Mouse (Mus musculus): ENCODE measurements at regions not wholly inside any gene's neighbourhood (a gene's known extent, or its start where the extent isn't known, plus 50 kb on each side); places are given as distances from the start of the nearest gene placed in this dataset.

GRCm38 (mm10) chr8:18536059-18536458 lies 442.0 kb downstream of the Defb40 start:
- Histone ChIP-seq H3K9ac (ENCODE audit: low read depth, low read length) (no peak overlapping the region), H3K27me3 (ENCODE audit: control insufficient read depth, insufficient read depth, low read length) (no peaks in the 10 kb centered on the region), H3K27ac (ENCODE audit: low read depth, low read length) (no peak overlapping the region), H3K36me3 (ENCODE audit: control insufficient read depth, insufficient read depth, low read length) (no peaks in the 10 kb centered on the region), H3K9me3 (ENCODE audit: control insufficient read depth, low read length) (no peaks in the 10 kb centered on the region), H3K4me1 (replicated peaks; ENCODE audit: control insufficient read depth, insufficient read depth, low read length) (no peaks in the 10 kb centered on the region), H3K4me2 (replicated peaks; ENCODE audit: low read depth, low read length) (no peak overlapping the region), H3K4me3 (ENCODE audit: low read depth, low read length) (no peak overlapping the region)
- 84% methylated on average over 2 of the region's 2 CpGs for WGBS
- ATAC-seq (ENCODE audit: low FRiP score), result no peak
- DNase-seq (ENCODE audit: low spot score), result no peak

GRCm38 (mm10) chr8:18528120-18528519 lies 449.9 kb downstream of the Defb40 start:
- ATAC-seq (ENCODE audit: low FRiP score) (no peak), DNase-seq (ENCODE audit: low spot score) (no peak)
- Histone ChIP-seq H3K4me3 (ENCODE audit: low read depth, low read length) (no peak overlapping the region), H3K4me1 (replicated peaks; ENCODE audit: control insufficient read depth, insufficient read depth, low read length) (no peaks in the 10 kb centered on the region), H3K9me3 (ENCODE audit: control insufficient read depth, low read length) (no peaks in the 10 kb centered on the region), H3K4me2 (replicated peaks; ENCODE audit: low read depth, low read length) (no peak overlapping the region), H3K27me3 (ENCODE audit: control insufficient read depth, insufficient read depth, low read length) (no peaks in the 10 kb centered on the region), H3K27ac (ENCODE audit: low read depth, low read length) (no peak overlapping the region), H3K36me3 (ENCODE audit: control insufficient read depth, insufficient read depth, low read length) (no peaks in the 10 kb centered on the region), H3K9ac (ENCODE audit: low read depth, low read length) (no peak overlapping the region)
- WGBS, result 88% methylated on average over 6 of the region's 6 CpGs

DNA sequence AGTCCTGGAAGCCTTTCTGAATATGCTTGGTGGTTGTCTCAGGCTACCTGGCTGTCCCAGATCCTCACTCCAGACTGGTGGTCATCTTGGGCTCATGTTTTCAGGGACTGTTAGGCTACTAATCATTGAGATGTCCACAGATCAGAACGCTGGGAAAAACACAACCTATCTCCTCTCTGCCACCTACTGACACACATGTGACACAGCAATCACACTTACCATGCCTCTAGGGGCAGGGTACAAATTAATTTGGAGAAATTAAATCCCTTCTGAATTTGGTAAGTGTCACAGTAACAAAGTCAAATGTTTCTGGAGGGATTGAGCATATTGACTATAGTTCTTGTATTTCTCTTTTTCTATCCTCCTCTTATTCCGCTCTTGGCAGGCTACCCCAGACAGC lies 465.6 kb downstream of the Defb40 start:
- ATAC-seq (ENCODE audit: low FRiP score), result no peak

GRCm38 (mm10) chr8:18506158-18507022 lies 471.7 kb downstream of the Defb40 start:
- Histone ChIP-seq H3K4me3 (ENCODE audit: low read depth, low read length) (no peak overlapping the region), H3K27ac (ENCODE audit: low read depth, low read length) (no peak overlapping the region), H3K9ac (ENCODE audit: low read depth, low read length) (no peak overlapping the region), H3K4me1 (replicated peaks; ENCODE audit: control insufficient read depth, insufficient read depth, low read length) (no peaks in the 10 kb centered on the region), H3K27me3 (ENCODE audit: control insufficient read depth, insufficient read depth, low read length) (no peaks in the 10 kb centered on the region), H3K9me3 (ENCODE audit: control insufficient read depth, low read length) (no peaks in the 10 kb centered on the region), H3K4me2 (replicated peaks; ENCODE audit: low read depth, low read length) (no peak overlapping the region), H3K36me3 (ENCODE audit: control insufficient read depth, insufficient read depth, low read length) (no peaks in the 10 kb centered on the region)
- 85% methylated on average over 13 of the region's 13 CpGs for WGBS
- DNase-seq (ENCODE audit: low spot score) (peak; percentile 4), ATAC-seq (ENCODE audit: low FRiP score) (no peak)

More for the DNA sequence above, 465.6 kb downstream of the Defb40 start:
- H3K9ac ChIP-seq (ENCODE audit: low read depth, low read length), result no peak overlapping the region
- no peaks in the 10 kb centered on the region for H3K9me3 ChIP-seq (ENCODE audit: control insufficient read depth, low read length)
- no peak for DNase-seq (ENCODE audit: low spot score)
- H3K4me1 ChIP-seq (replicated peaks; ENCODE audit: control insufficient read depth, insufficient read depth, low read length), result no peaks in the 10 kb centered on the region
- H3K27ac ChIP-seq (ENCODE audit: low read depth, low read length), result no peak overlapping the region
- no peaks in the 10 kb centered on the region for H3K27me3 ChIP-seq (ENCODE audit: control insufficient read depth, insufficient read depth, low read length)
- WGBS, result 67% methylated on average over 2 of the region's 2 CpGs
- no peaks in the 10 kb centered on the region for H3K36me3 ChIP-seq (ENCODE audit: control insufficient read depth, insufficient read depth, low read length)
- H3K4me2 ChIP-seq (replicated peaks; ENCODE audit: low read depth, low read length), result no peak overlapping the region
- no peak overlapping the region for H3K4me3 ChIP-seq (ENCODE audit: low read depth, low read length)

- no peak for ATAC-seq (ENCODE audit: low FRiP score)
- no peak overlapping the region for H3K4me3 ChIP-seq (ENCODE audit: low read depth, low read length)
- no peaks in the 10 kb centered on the region for H3K36me3 ChIP-seq (ENCODE audit: control insufficient read depth, insufficient read depth, low read length)
- no peak overlapping the region for H3K27ac ChIP-seq (ENCODE audit: low read depth, low read length)
- WGBS, result 90% methylated on average over 5 of the region's 5 CpGs
- no peaks in the 10 kb centered on the region for H3K27me3 ChIP-seq (ENCODE audit: control insufficient read depth, insufficient read depth, low read length)
- no peaks in the 10 kb centered on the region for H3K9me3 ChIP-seq (ENCODE audit: control insufficient read depth, low read length)
- no peaks in the 10 kb centered on the region for H3K4me1 ChIP-seq (replicated peaks; ENCODE audit: control insufficient read depth, insufficient read depth, low read length)
- DNase-seq (ENCODE audit: low spot score), result no peak
- H3K4me2 ChIP-seq (replicated peaks; ENCODE audit: low read depth, low read length), result no peak overlapping the region
- H3K9ac ChIP-seq (ENCODE audit: low read depth, low read length), result no peak overlapping the region
Measured at GRCm38 (mm10) chr8:18490620-18491019, 487.4 kb downstream of the Defb40 start.

- DNase-seq (ENCODE audit: low spot score), result no peak
Measured at GRCm38 (mm10) chr8:18480081-18480480, 498.0 kb downstream of the Defb40 start.

GRCm38 (mm10) chr8:18478166-18478565 lies 499.9 kb downstream of the Defb40 start:
- H3K4me3 ChIP-seq (ENCODE audit: low read depth, low read length), result no peak overlapping the region
- H3K27me3 ChIP-seq (ENCODE audit: control insufficient read depth, insufficient read depth, low read length), result no peaks in the 10 kb centered on the region
- H3K9ac ChIP-seq (ENCODE audit: low read depth, low read length), result no peak overlapping the region
- H3K4me1 ChIP-seq (replicated peaks; ENCODE audit: control insufficient read depth, insufficient read depth, low read length), result no peaks in the 10 kb centered on the region
- DNase-seq (ENCODE audit: low spot score) (no peak), ATAC-seq (ENCODE audit: low FRiP score) (no peak)
- no peaks in the 10 kb centered on the region for H3K36me3 ChIP-seq (ENCODE audit: control insufficient read depth, insufficient read depth, low read length)
- no peak overlapping the region for H3K4me2 ChIP-seq (replicated peaks; ENCODE audit: low read depth, low read length)
- 89% methylated on average over 4 of the region's 4 CpGs for WGBS
- H3K9me3 ChIP-seq (ENCODE audit: control insufficient read depth, low read length), result no peaks in the 10 kb centered on the region
- H3K27ac ChIP-seq (ENCODE audit: low read depth, low read length), result no peak overlapping the region

More at GRCm38 (mm10) chr8:18480081-18480480, 498.0 kb downstream of the Defb40 start:
- H3K27ac ChIP-seq (ENCODE audit: low read depth, low read length), result no peak overlapping the region
- no peak for ATAC-seq (ENCODE audit: low FRiP score)
- H3K27me3 ChIP-seq (ENCODE audit: control insufficient read depth, insufficient read depth, low read length), result no peaks in the 10 kb centered on the region
- H3K9me3 ChIP-seq (ENCODE audit: control insufficient read depth, low read length), result no peaks in the 10 kb centered on the region
- H3K36me3 ChIP-seq (ENCODE audit: control insufficient read depth, insufficient read depth, low read length), result no peaks in the 10 kb centered on the region
- WGBS, result 85% methylated on average over 3 of the region's 3 CpGs
- H3K4me3 ChIP-seq (ENCODE audit: low read depth, low read length), result no peak overlapping the region
- H3K4me2 ChIP-seq (replicated peaks; ENCODE audit: low read depth, low read length), result no peak overlapping the region
- no peaks in the 10 kb centered on the region for H3K4me1 ChIP-seq (replicated peaks; ENCODE audit: control insufficient read depth, insufficient read depth, low read length)
- no peak overlapping the region for H3K9ac ChIP-seq (ENCODE audit: low read depth, low read length)

DNA sequence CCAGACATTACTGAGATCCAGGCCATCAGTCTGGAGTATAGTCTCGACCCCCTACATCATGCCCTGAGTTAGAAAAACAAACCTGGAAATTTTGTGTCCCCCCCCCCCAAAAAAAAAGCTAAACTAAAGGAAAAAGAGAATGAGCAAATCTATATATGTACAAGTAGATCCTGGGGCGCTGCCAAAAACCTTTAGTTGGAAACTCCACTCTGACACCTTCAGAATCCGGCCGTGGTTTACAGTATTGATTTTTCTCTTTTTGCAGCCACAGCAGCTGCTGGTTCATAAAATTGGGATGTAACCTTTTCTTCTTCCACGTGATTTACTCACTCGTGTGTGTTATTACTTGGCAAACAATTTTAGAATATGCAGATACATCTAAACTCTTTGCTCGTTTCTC lies 510.5 kb downstream of the Defb40 start:
- Histone ChIP-seq H3K4me1 (replicated peaks; ENCODE audit: control insufficient read depth, insufficient read depth, low read length) (no peaks in the 10 kb centered on the region), H3K9ac (ENCODE audit: low read depth, low read length) (no peak overlapping the region), H3K27me3 (ENCODE audit: control insufficient read depth, insufficient read depth, low read length) (no peaks in the 10 kb centered on the region), H3K4me2 (replicated peaks; ENCODE audit: low read depth, low read length) (no peak overlapping the region), H3K9me3 (ENCODE audit: control insufficient read depth, low read length) (no peaks in the 10 kb centered on the region), H3K36me3 (ENCODE audit: control insufficient read depth, insufficient read depth, low read length) (no peaks in the 10 kb centered on the region), H3K27ac (ENCODE audit: low read depth, low read length) (no peak overlapping the region), H3K4me3 (ENCODE audit: low read depth, low read length) (no peak overlapping the region)
- ATAC-seq (ENCODE audit: low FRiP score) (no peak), DNase-seq (ENCODE audit: low spot score) (no peak)
- 81% methylated on average over 7 of the region's 7 CpGs for WGBS

GRCm38 (mm10) chr8:18460609-18461008 lies 517.4 kb downstream of the Defb40 start:
- ATAC-seq (ENCODE audit: low FRiP score) (no peak), DNase-seq (ENCODE audit: low spot score) (no peak)
- no peak overlapping the region for H3K4me2 ChIP-seq (replicated peaks; ENCODE audit: low read depth, low read length)
- no peak overlapping the region for H3K4me3 ChIP-seq (ENCODE audit: low read depth, low read length)
- no peak overlapping the region for H3K9ac ChIP-seq (ENCODE audit: low read depth, low read length)
- H3K36me3 ChIP-seq (ENCODE audit: control insufficient read depth, insufficient read depth, low read length), result no peaks in the 10 kb centered on the region
- no peak overlapping the region for H3K27ac ChIP-seq (ENCODE audit: low read depth, low read length)
- H3K27me3 ChIP-seq (ENCODE audit: control insufficient read depth, insufficient read depth, low read length), result no peaks in the 10 kb centered on the region
- no peaks in the 10 kb centered on the region for H3K4me1 ChIP-seq (replicated peaks; ENCODE audit: control insufficient read depth, insufficient read depth, low read length)
- WGBS, result 74% methylated on average over 4 of the region's 4 CpGs
- H3K9me3 ChIP-seq (ENCODE audit: control insufficient read depth, low read length), result no peaks in the 10 kb centered on the region
